Mouse (Mus musculus): ENCODE data around the gene Pi16.

- no peak for TF ChIP-seq POLR2A (IDR thresholded peaks at IDR 0.05; ENCODE audit: low read depth, low read length)
- TF ChIP-seq CTCF (IDR thresholded peaks at IDR 0.05; ENCODE audit: borderline replicate concordance, insufficient read depth, low read length), result no peak
Observed at GRCm38 (mm10) chr17:29327691-29328090, 10.2 kb downstream of the Pi16 start.

All from embryonic fibroblast, embryonic 13.5 days (primary cell).